Mouse (Mus musculus) heart, adult 2 months (tissue): ENCODE results near the gene Rimkla.

Experiments
- CTCF ChIP-seq: fragments of 200-600 bp; IDR thresholded peaks from 2 replicates; pipeline ENCODE4 v1.8.1; 2022; ENCODE audit warnings: antibody characterized with exemption, mild to moderate bottlenecking, moderate library complexity
- EP300 ChIP-seq: fragments of 200-500 bp; IDR thresholded peaks from 2 replicates; pipeline ENCODE4 v1.6.1; 2011; ENCODE audit warnings: low read depth, low read length, control low read depth; ENCODE audit not compliant: insufficient read depth

- no peak for TF ChIP-seq CTCF
- no peak for TF ChIP-seq EP300
Observed at GRCm38 (mm10) chr4:119447261-119447660, 45.2 kb downstream of the Rimkla start.
